ENCODE assay signal across 28 mouse cellular contexts in the genomic region with DNA sequence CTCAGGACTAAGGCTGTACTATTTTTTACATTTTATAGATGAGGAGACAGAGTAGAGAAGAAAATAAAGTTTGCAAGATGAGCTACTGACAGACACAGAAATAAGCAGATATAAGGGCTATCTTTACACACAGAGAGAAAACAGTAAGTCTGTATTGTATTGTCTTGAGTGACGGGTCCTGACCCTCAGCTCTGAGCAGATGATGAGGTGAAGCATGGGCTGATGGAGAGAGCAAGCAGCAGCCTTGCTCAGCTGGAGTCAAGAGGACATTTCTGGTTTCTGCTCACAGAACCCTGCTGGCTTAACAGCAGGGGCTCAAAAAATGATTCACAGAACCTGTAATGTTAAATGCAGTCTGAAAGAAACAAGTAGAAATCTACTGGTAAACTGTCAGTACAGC.
DNase-seq lines count a peak whose midpoint lies in the region; ATAC-seq and TF ChIP-seq lines count a peak whose summit lies in the region.
"Had no signal": no experiment of that assay in that cellular context is flagged by ENCODE, and none has a peak within 500 bp of the region (broad histone marks: within the 10 kb centered on the region; RNA-seq: fewer than 3 reads in every experiment).

No protein-coding gene starts in this region.

- ATAC-seq in midbrain, postnatal 0 days (ENCODE audit: low FRiP score): no peak
- no peak for ATAC-seq in midbrain, embryonic 15.5 days (replicated peaks)
- no peak for ATAC-seq in hindbrain, embryonic 14.5 days (ENCODE audit: low FRiP score)
- ATAC-seq: forebrain, embryonic 15.5 days; intestine, embryonic 16.5 days; liver, embryonic 12.5 days; midbrain, embryonic 16.5 days had no signal

- no peaks in the 10 kb centered on the region for H3K4me1 ChIP-seq in midbrain, postnatal 0 days (ENCODE audit: insufficient read depth, low read length)
- H3K4me1 ChIP-seq in midbrain, embryonic 15.5 days: no peaks in the 10 kb centered on the region
- H3K4me1 ChIP-seq in hindbrain, embryonic 14.5 days (replicated peaks; ENCODE audit: control insufficient read depth, insufficient read depth, low read length): no peaks in the 10 kb centered on the region
- H3K4me1 ChIP-seq: embryonic facial prominence, embryonic 15.5 days; forebrain, embryonic 15.5 days; heart, embryonic 12.5 days; hindbrain, embryonic 15.5 days; limb, embryonic 13.5 days; liver, embryonic 12.5 days had no signal

- no peak overlapping the region for H3K27ac ChIP-seq in midbrain, postnatal 0 days (ENCODE audit: low read depth, low read length)
- no peak overlapping the region for H3K27ac ChIP-seq in midbrain, embryonic 15.5 days
- H3K27ac ChIP-seq in hindbrain, embryonic 14.5 days: peak overlapping the region; percentile 38; the same call in 1 of the 2 replicates
- H3K27ac ChIP-seq: embryonic facial prominence, embryonic 15.5 days; forebrain, embryonic 15.5 days; hindbrain, embryonic 15.5 days; limb, embryonic 13.5 days; liver, embryonic 12.5 days had no signal

- peak; percentile 7 to 28 for DNase-seq in cerebellum, postnatal 10 days
- DNase-seq in cerebellum, postnatal 25 days: no peak
- peak; percentile 4 for DNase-seq in midbrain, postnatal 0 days (ENCODE audit: low spot score)
- no peak for DNase-seq in hindbrain, embryonic 14.5 days (ENCODE audit: low spot score)
- DNase-seq in frontal cortex, postnatal 36 days (ENCODE audit: low spot score in 2 of 2): no peak
- DNase-seq in spleen, adult 12 weeks (ENCODE audit: low spot score): no peak
- DNase-seq in right cerebral cortex, postnatal 36 days (ENCODE audit: low spot score in 2 of 2): no peak
- DNase-seq: adrenal gland, postnatal 14 days; cerebellum, adult 8-10 months; gastrocnemius, postnatal 25 days; heart, adult 18-20 months; heart, postnatal 10 days; kidney, adult 9 months; kidney, postnatal 4 days; lung, adult 18-20 months; lung, postnatal 10 days; right cerebral cortex, postnatal 4 days; thymus, adult 18-20 months; thymus, postnatal 4 days had no signal

- WGBS in midbrain, postnatal 0 days: 74% methylated on average over 1 of the region's 1 CpGs
- 68% methylated on average over 1 of the region's 1 CpGs for WGBS in midbrain, embryonic 15.5 days
- WGBS in hindbrain, embryonic 14.5 days: 49% methylated on average over 1 of the region's 1 CpGs

- no peaks in the 10 kb centered on the region for H3K27me3 ChIP-seq in midbrain, postnatal 0 days (ENCODE audit: insufficient read depth, low read length)
- no peaks in the 10 kb centered on the region for H3K27me3 ChIP-seq in midbrain, embryonic 15.5 days (replicated peaks)
- no peaks in the 10 kb centered on the region for H3K27me3 ChIP-seq in hindbrain, embryonic 14.5 days (ENCODE audit: control insufficient read depth, insufficient read depth, low read length)
- H3K27me3 ChIP-seq: embryonic facial prominence, embryonic 15.5 days; forebrain, embryonic 15.5 days; heart, embryonic 12.5 days; hindbrain, embryonic 15.5 days; limb, embryonic 13.5 days; liver, embryonic 12.5 days had no signal

- no peak overlapping the region for H3K9ac ChIP-seq in midbrain, postnatal 0 days (replicated peaks; ENCODE audit: low read length, poor library complexity, severe bottlenecking)
- H3K9ac ChIP-seq in midbrain, embryonic 15.5 days: no peak overlapping the region
- H3K9ac ChIP-seq in hindbrain, embryonic 14.5 days: no peak overlapping the region
- H3K9ac ChIP-seq: embryonic facial prominence, embryonic 15.5 days; forebrain, embryonic 15.5 days; heart, embryonic 12.5 days; hindbrain, embryonic 15.5 days; limb, embryonic 13.5 days; liver, embryonic 12.5 days had no signal

- H3K4me2 ChIP-seq in midbrain, postnatal 0 days (ENCODE audit: low read depth, low read length, poor library complexity, severe bottlenecking): no peak overlapping the region
- H3K4me2 ChIP-seq in midbrain, embryonic 15.5 days: no peak overlapping the region
- H3K4me2 ChIP-seq in hindbrain, embryonic 14.5 days (replicated peaks): no peak overlapping the region
- H3K4me2 ChIP-seq: embryonic facial prominence, embryonic 15.5 days; forebrain, embryonic 15.5 days; heart, embryonic 12.5 days; hindbrain, embryonic 15.5 days; limb, embryonic 13.5 days; liver, embryonic 12.5 days had no signal

- no peaks in the 10 kb centered on the region for H3K9me3 ChIP-seq in midbrain, postnatal 0 days (ENCODE audit: low read length)
- H3K9me3 ChIP-seq in midbrain, embryonic 15.5 days: no peaks in the 10 kb centered on the region
- no peaks in the 10 kb centered on the region for H3K9me3 ChIP-seq in hindbrain, embryonic 14.5 days (ENCODE audit: control insufficient read depth, low read length)
- H3K9me3 ChIP-seq: embryonic facial prominence, embryonic 15.5 days; forebrain, embryonic 15.5 days; heart, embryonic 12.5 days; hindbrain, embryonic 15.5 days; limb, embryonic 13.5 days; liver, embryonic 12.5 days had no signal

- H3K4me3 ChIP-seq in midbrain, postnatal 0 days (ENCODE audit: low read depth, low read length): no peak overlapping the region
- H3K4me3 ChIP-seq in midbrain, embryonic 15.5 days: no peak overlapping the region
- no peak overlapping the region for H3K4me3 ChIP-seq in hindbrain, embryonic 14.5 days (replicated peaks; ENCODE audit: low read length)
- H3K4me3 ChIP-seq: embryonic facial prominence, embryonic 15.5 days; forebrain, embryonic 15.5 days; heart, embryonic 12.5 days; hindbrain, embryonic 15.5 days; limb, embryonic 13.5 days; liver, embryonic 12.5 days had no signal

- H3K36me3 ChIP-seq in midbrain, postnatal 0 days (ENCODE audit: insufficient read depth, low read length): no peaks in the 10 kb centered on the region
- H3K36me3 ChIP-seq in midbrain, embryonic 15.5 days (replicated peaks): no peaks in the 10 kb centered on the region
- H3K36me3 ChIP-seq in hindbrain, embryonic 14.5 days (replicated peaks; ENCODE audit: control insufficient read depth, insufficient read depth): no peaks in the 10 kb centered on the region
- H3K36me3 ChIP-seq: embryonic facial prominence, embryonic 15.5 days; forebrain, embryonic 15.5 days; heart, embryonic 12.5 days; hindbrain, embryonic 15.5 days; limb, embryonic 13.5 days; liver, embryonic 12.5 days had no signal

- TF ChIP-seq CTCF in midbrain, postnatal 0 days (IDR thresholded peaks at IDR 0.05): no peak

Comparison
In these comparisons a context has a peak if more than half of its experiments do, and no peak if none do; other contexts are left out.
1. DNase-seq: peak in cerebellum, postnatal 10 days (2 of 2) and midbrain, postnatal 0 days (single experiment); none in cerebellum, postnatal 25 days (0 of 2), hindbrain, embryonic 14.5 days (single experiment), frontal cortex, postnatal 36 days (0 of 2), spleen, adult 12 weeks (single experiment) and right cerebral cortex, postnatal 36 days (0 of 2).